Mouse (Mus musculus) gonadal fat pad, adult 2 months (tissue): ENCODE measurements around the gene Scaper. TPM values are rescaled to one million over a fixed set of nuclear protein-coding genes. Genes with fewer than 3 reads are reported as not detected.

Source experiments
- DNase-seq: peaks from one replicate; pipeline ENCODE4 v3.0.0-alpha.2; 2012; ENCODE audit warnings: low read depth
- polyA plus RNA-seq: library from polyadenylated mRNA; depleted of rRNA; stranded (reverse); fragments of >200 nt; gene quantifications from 2 replicates; pipeline ENCODE4 v1.2.3, GENCODE M21; 2012; rRNA removed

Scaper gene
- polyA plus RNA-seq, 1 experiment: 6.4 TPM

GRCm38 (mm10) chr9:55540888-55541287, 397.0 kb downstream of the Scaper start:
- DNase-seq: no peak

GRCm38 (mm10) chr9:55540391-55540770, 397.5 kb downstream of the Scaper start:
- no peak for DNase-seq

- DNase-seq: no peak
Observed at GRCm38 (mm10) chr9:55539661-55540390, 398.1 kb downstream of the Scaper start.

GRCm38 (mm10) chr9:55539006-55539405, 398.9 kb downstream of the Scaper start:
- no peak for DNase-seq

GRCm38 (mm10) chr9:55538377-55538776, 399.5 kb downstream of the Scaper start, which contains the start of gene Isl2:
TSS of gene Isl2 (plus strand) at chr9:55538672.
- no peak for DNase-seq

DNA sequence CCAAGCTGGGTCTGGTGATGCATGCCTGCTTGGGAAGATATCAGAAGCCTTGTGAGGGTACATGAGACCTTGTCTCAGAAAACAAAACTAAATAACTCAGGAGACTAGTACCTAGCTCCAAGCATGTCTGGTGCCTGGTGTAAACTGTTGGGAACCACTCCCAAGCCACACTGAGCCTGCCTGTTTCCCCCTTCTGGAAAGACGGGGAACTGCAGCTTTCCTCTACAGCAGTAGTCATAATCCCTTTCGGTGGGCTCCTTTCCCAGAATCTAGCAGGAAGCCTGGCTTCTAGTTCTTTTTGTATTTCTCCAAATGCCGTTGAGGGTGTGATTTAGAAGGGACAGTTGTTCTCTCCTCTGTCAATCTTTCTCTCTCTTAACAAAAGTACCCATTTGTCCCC, 402.0 kb downstream of the Scaper start:
- DNase-seq: no peak

GRCm38 (mm10) chr9:55525716-55526115, 412.2 kb downstream of the Scaper start:
- no peak for DNase-seq

DNA sequence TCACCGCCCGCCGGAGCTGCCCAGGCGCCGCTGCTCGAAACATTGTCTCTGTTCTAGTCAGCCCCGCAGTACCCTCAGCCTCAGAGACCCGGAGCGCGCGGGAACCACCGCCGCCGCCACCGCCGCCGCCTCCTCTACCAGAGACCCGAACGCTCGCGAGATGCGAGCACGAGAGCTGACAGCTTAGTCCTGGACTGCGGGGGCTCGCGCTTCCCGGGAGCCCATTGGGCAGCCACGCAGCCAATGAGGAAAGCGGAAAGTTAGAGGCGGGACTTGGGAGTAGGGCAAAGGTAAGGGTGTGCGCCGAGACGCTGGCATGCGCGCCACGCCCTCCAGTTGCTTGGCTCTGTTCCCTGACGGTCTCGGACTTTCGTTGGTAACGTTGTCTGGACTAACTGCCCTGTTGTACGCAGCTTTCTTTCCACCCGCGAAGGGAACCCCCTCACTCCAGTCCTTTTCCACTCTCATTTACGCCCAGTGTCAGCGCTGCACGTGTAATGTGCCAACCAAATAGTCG, 425.8 kb downstream of the Scaper start, which contains the start of gene Etfa:
Gene Etfa (minus strand): TSS at position 217 of the 517 bp plus-strand sequence.
- peak; percentile 82 for DNase-seq

DNA sequence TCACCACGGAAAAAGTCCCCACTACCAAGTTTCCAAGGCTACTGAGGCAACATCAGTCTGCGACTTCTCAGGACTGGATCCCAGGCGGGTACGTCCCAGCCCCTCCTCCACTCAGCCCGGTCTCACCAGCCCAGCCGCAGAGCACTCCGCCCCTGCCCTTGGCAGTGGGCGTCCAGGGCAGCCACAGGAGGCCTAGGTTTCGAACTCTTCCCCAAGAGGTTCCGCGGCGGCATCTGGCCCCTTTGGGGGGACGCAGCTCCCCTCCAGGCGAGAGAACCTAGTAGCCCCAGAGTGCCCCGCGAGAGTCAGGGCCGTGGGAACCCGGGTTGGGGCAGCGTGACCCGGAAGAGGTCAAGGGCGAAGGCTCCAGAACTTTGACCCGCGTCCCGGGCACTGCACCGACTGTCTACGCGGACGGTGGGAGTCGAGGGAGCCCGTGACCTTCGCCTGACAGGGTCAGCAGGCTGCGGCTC, 426.4 kb downstream of the Scaper start:
- DNase-seq: no peak

GRCm38 (mm10) chr9:55510651-55511235, 427.2 kb downstream of the Scaper start:
- no peak for DNase-seq

- DNase-seq: no peak
Observed at GRCm38 (mm10) chr9:55509731-55510130, 428.2 kb downstream of the Scaper start.

GRCm38 (mm10) chr9:55508701-55509100, 429.2 kb downstream of the Scaper start:
- DNase-seq: no peak

DNA sequence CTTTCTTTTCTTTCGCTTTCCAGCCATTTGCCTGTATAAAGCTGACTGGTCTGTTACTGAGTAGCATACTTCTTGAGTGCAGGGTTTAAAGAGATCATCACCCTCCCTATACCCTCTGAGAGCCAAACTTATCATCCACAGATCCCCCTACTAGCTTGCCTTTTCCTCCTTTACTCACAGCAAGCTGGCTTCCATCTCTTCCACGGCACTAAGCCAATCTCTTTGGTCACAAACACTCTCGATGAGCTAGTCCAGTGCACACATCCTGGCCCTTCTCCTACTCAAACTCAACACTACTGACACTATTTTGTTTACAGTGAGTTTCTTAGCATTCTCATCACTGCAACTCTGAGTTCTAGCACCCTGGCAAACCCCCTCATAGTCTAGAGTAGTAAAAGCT, 430.0 kb downstream of the Scaper start:
- no peak for DNase-seq

Other genes starting within 250 kb of the Scaper start
- gene 4930563M21Rik, start 72.4 kb upstream of the Scaper start, polyA plus RNA-seq: not detected in 2 replicates
- gene Rcn2, start 103.7 kb upstream of the Scaper start, polyA plus RNA-seq: 62.0 and 101 TPM in 2 replicates
- gene Pstpip1, start 151.8 kb upstream of the Scaper start, polyA plus RNA-seq: 34.3 and 37.2 TPM in 2 replicates
- gene Tspan3, start 227.4 kb upstream of the Scaper start, polyA plus RNA-seq: 402 and 410 TPM in 2 replicates